Comparison of ENCODE assay signal across 22 mouse cellular contexts in genomic region chr3:129583290-129583689, GRCm38 (mm10). TPM values are rescaled to one million over a fixed set of nuclear protein-coding genes. Genes with fewer than 3 reads are reported as not detected.
DNase-seq lines count a peak whose midpoint lies in the region; ATAC-seq and TF ChIP-seq lines count a peak whose summit lies in the region.
"Had no signal": no experiment of that assay in that cellular context is flagged by ENCODE, and none has a peak within 500 bp of the region (broad histone marks: within the 10 kb centered on the region; RNA-seq: fewer than 3 reads in every experiment).

No protein-coding gene starts in this region.

- H3K27ac ChIP-seq in kidney, embryonic 14.5 days (ENCODE audit: low read depth, low read length) = no peak overlapping the region
- H3K27ac ChIP-seq in liver, adult 2 months (replicated peaks; ENCODE audit: insufficient read depth, low read depth, low read length) = peak overlapping the region; percentile 81
- H3K27ac ChIP-seq in intestine, postnatal 0 days (ENCODE audit: low read depth, low read length) = peak overlapping the region; percentile 88
- H3K27ac ChIP-seq: embryonic facial prominence, embryonic 10.5 days; forebrain, embryonic 15.5 days; heart, embryonic 10.5 days; hindbrain, embryonic 15.5 days; limb, embryonic 12.5 days; liver, embryonic 14.5 days; lung, embryonic 15.5 days had no signal

- H3K4me1 ChIP-seq in kidney, embryonic 14.5 days (ENCODE audit: control insufficient read depth, insufficient read depth, low read length) = no peaks in the 10 kb centered on the region
- H3K4me1 ChIP-seq in liver, adult 2 months (ENCODE audit: control insufficient read depth, insufficient read depth, low read length) = peaks cover 46% of the 10 kb centered on the region
- peaks cover 7% of the 10 kb centered on the region; the same call in 1 of the 2 replicates for H3K4me1 ChIP-seq in intestine, postnatal 0 days (replicated peaks; ENCODE audit: control insufficient read depth, insufficient read depth, low read length)
- H3K4me1 ChIP-seq: embryonic facial prominence, embryonic 10.5 days; lung, embryonic 15.5 days had no signal

- H3K27me3 ChIP-seq in kidney, embryonic 14.5 days (ENCODE audit: control insufficient read depth, insufficient read depth, low read length) = no peaks in the 10 kb centered on the region
- H3K27me3 ChIP-seq in liver, adult 2 months (ENCODE audit: control insufficient read depth, insufficient read depth, low read length) = no peaks in the 10 kb centered on the region
- no peaks in the 10 kb centered on the region for H3K27me3 ChIP-seq in intestine, postnatal 0 days (replicated peaks; ENCODE audit: control insufficient read depth, insufficient read depth, low read length)
- H3K27me3 ChIP-seq: CH12.LX; forebrain, embryonic 15.5 days; hindbrain, embryonic 15.5 days; limb, embryonic 12.5 days; lung, embryonic 15.5 days; megakaryocyte, embryonic 14.5 days; Patski had no signal

- no peak for ATAC-seq in kidney, embryonic 14.5 days (ENCODE audit: low FRiP score, low TSS enrichment)
- ATAC-seq in intestine, postnatal 0 days = peak; percentile 46
- ATAC-seq: forebrain, embryonic 15.5 days; Patski had no signal

- no peak for TF ChIP-seq POLR2A in liver, adult 2 months (IDR thresholded peaks at IDR 0.05; ENCODE audit: extremely low read depth, insufficient read depth, low read length)

- no peak overlapping the region for H3K9ac ChIP-seq in kidney, embryonic 14.5 days (ENCODE audit: low read depth, low read length)
- H3K9ac ChIP-seq in liver, adult 2 months (ENCODE audit: low read depth, low read length) = no peak overlapping the region
- H3K9ac ChIP-seq in intestine, postnatal 0 days (ENCODE audit: low read depth, low read length) = no peak overlapping the region
- H3K9ac ChIP-seq: forebrain, embryonic 15.5 days; hindbrain, embryonic 15.5 days; limb, embryonic 12.5 days; liver, embryonic 14.5 days; lung, embryonic 15.5 days had no signal

- DNase-seq in kidney, adult 11 months = peak; percentile 45
- DNase-seq in liver, adult 2 months (ENCODE audit: extremely low read depth, low read depth, low spot score) = peak; percentile 84
- no peak for DNase-seq in liver
- no peak for DNase-seq in thymus, postnatal 0 days (ENCODE audit: low spot score)
- no peak for DNase-seq in thymus, postnatal 36 days
- DNase-seq: B cell, adult 2 months; cerebellum, adult 8-10 months; lung, postnatal 36 days; midbrain, embryonic 14.5 days had no signal

- H3K4me2 ChIP-seq in kidney, embryonic 14.5 days (replicated peaks; ENCODE audit: low read depth, low read length) = no peak overlapping the region
- no peak overlapping the region for H3K4me2 ChIP-seq in intestine, postnatal 0 days (replicated peaks; ENCODE audit: low read depth)
- H3K4me2 ChIP-seq: forebrain, embryonic 15.5 days; hindbrain, embryonic 15.5 days; limb, embryonic 12.5 days; lung, embryonic 15.5 days had no signal

- H3K36me3 ChIP-seq in kidney, embryonic 14.5 days (ENCODE audit: control insufficient read depth, insufficient read depth, low read length) = no peaks in the 10 kb centered on the region; the same call in 1 of the 2 replicates
- peaks cover 4% of the 10 kb centered on the region; the same call in 1 of the 2 replicates for H3K36me3 ChIP-seq in liver, adult 2 months (ENCODE audit: control insufficient read depth, insufficient read depth, low read length)
- no peaks in the 10 kb centered on the region; the same call in 1 of the 2 replicates for H3K36me3 ChIP-seq in intestine, postnatal 0 days (ENCODE audit: control insufficient read depth, insufficient read depth)
- H3K36me3 ChIP-seq: forebrain, embryonic 15.5 days; heart, embryonic 10.5 days; hindbrain, embryonic 15.5 days; limb, embryonic 12.5 days; lung, embryonic 15.5 days had no signal

- H3K9me3 ChIP-seq in kidney, embryonic 14.5 days (ENCODE audit: control insufficient read depth, low read length) = no peaks in the 10 kb centered on the region
- no peaks in the 10 kb centered on the region for H3K9me3 ChIP-seq in intestine, postnatal 0 days (ENCODE audit: control insufficient read depth)
- H3K9me3 ChIP-seq: embryonic facial prominence, embryonic 10.5 days; forebrain, embryonic 15.5 days; G1E; heart, embryonic 10.5 days; hindbrain, embryonic 15.5 days; limb, embryonic 12.5 days; lung, embryonic 15.5 days; megakaryocyte, embryonic 14.5 days had no signal

- TF ChIP-seq CTCF in liver, adult 2 months (IDR thresholded peaks at IDR 0.05; ENCODE audit: low read depth, low read length) = no peak
- no peak for TF ChIP-seq CTCF in intestine, postnatal 0 days (IDR thresholded peaks at IDR 0.05; ENCODE audit: low read depth)

- H3K4me3 ChIP-seq in kidney, embryonic 14.5 days (ENCODE audit: low read length) = no peak overlapping the region
- no peak overlapping the region for H3K4me3 ChIP-seq in liver, adult 2 months (ENCODE audit: insufficient read depth, low read depth, low read length)
- no peak overlapping the region for H3K4me3 ChIP-seq in intestine, postnatal 0 days (ENCODE audit: low read depth, low read length)
- H3K4me3 ChIP-seq: embryonic facial prominence, embryonic 10.5 days; forebrain, embryonic 15.5 days; heart, embryonic 10.5 days; hindbrain, embryonic 15.5 days; limb, embryonic 12.5 days; lung, embryonic 15.5 days; megakaryocyte, embryonic 14.5 days had no signal

- H3K79me2 ChIP-seq in liver, adult 2 months (ENCODE audit: control insufficient read depth, insufficient read depth, low read length) = peaks cover 21% of the 10 kb centered on the region; the same call in 1 of the 2 replicates

- WGBS in kidney, embryonic 14.5 days = 77% methylated on average over 5 of the region's 5 CpGs
- WGBS in liver, adult 2 months = 52% methylated on average over 5 of the region's 5 CpGs
- WGBS in intestine, postnatal 0 days = 45% methylated on average over 5 of the region's 5 CpGs

RNA-seq across cellular contexts. Expression of gene Elovl6, which starts 51.1 kb away (rescaled TPM):
- polyA plus RNA-seq in kidney, embryonic 14.5 days (2014; fragmentation: Nextera tagmentation; extraction: Ambion mirVana) = 38.9 and 50.4 TPM in 2 replicates
- 30.5 and 44.3 TPM in 2 replicates for total RNA-seq in liver, adult 2 months (2014; rRNA removed)
- polyA plus RNA-seq in liver, adult 2 months (2012; rRNA removed) = 44.6 and 70.5 TPM in 2 replicates
- 34.5 and 36.5 TPM in 2 replicates for polyA plus RNA-seq in intestine, postnatal 0 days (2015; fragmentation: Nextera tagmentation; extraction: Ambion mirVana)
- polyA plus RNA-seq in thymus, postnatal 0 days (2015; fragmentation: Nextera tagmentation; extraction: Ambion mirVana) = 6.6 and 9.2 TPM in 2 replicates

Comparison
In these comparisons a context has a peak if more than half of its experiments do, and no peak if none do; other contexts are left out.
1. DNase-seq: peak in kidney, adult 11 months (single experiment) and liver, adult 2 months (single experiment); none in liver (single experiment), thymus, postnatal 0 days (single experiment) and thymus, postnatal 36 days (0 of 2).